Mouse (Mus musculus): ENCODE results near the gene Pcp4l1. TPM values are rescaled to one million over a fixed set of nuclear protein-coding genes. Genes with fewer than 3 reads are reported as not detected.

Pcp4l1 gene
- total and polyA plus RNA-seq, 3 experiments: not detected

DNA sequence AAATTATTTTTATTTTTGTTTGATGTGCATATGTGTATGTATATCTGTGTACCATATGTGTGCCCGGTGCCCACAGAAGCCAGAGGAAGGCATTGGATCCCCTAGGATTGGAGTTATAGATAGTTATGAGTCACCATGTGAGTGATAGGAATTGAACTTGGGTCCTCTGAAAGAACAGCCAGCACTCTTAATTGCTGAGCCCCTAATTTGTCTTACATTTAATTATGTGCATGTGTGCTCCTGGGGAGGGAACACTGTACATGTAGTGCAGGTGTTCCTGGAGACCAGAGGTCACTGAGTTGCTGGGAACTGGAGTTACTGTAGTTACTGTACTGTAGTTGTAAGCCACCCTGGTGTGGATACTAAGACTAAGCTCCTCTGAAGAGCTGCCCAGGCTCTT is 4.7 kb upstream of the Pcp4l1 start:
- peaks cover 3 to 8% of the 10 kb centered on the region in 2 experiments; a peak in 2 of 4 replicates for H3K4me1 ChIP-seq (ENCODE audit: control insufficient read depth in 1 of 2, insufficient read depth in 2 of 2, low read length in 2 of 2)
- no peak for TF ChIP-seq BHLHE40 (IDR thresholded peaks at IDR 0.05; ENCODE audit: borderline replicate concordance, low read depth, low read length)
- TF ChIP-seq POLR2AphosphoS2 (IDR thresholded peaks at IDR 0.05; ENCODE audit: low read length): no peak
- TF ChIP-seq MAFK (IDR thresholded peaks at IDR 0.05; ENCODE audit: borderline replicate concordance, low read depth, low read length): no peak
- no peak for TF ChIP-seq USF1 (IDR thresholded peaks at IDR 0.05; ENCODE audit: low read depth, low read length)
- TF ChIP-seq ELF1 (IDR thresholded peaks at IDR 0.05; ENCODE audit: low read depth, low read length): no peak
- TF ChIP-seq KAT2A (conservative IDR thresholded peaks at IDR 0.05; ENCODE audit: low read depth, low read length): no peak
- TF ChIP-seq ETS1 (IDR thresholded peaks at IDR 0.05; ENCODE audit: low read depth, low read length): no peak
- TF ChIP-seq MEF2A (IDR thresholded peaks at IDR 0.05; ENCODE audit: extremely low read depth, insufficient replicate concordance, low read depth, low read length, poor library complexity, severe bottlenecking): no peak
- no peak for TF ChIP-seq RCOR1 (IDR thresholded peaks at IDR 0.05; ENCODE audit: low read depth, low read length)
- TF ChIP-seq NELFE (IDR thresholded peaks at IDR 0.05; ENCODE audit: low read depth, low read length): no peak
- no peak for TF ChIP-seq MYC (IDR thresholded peaks at IDR 0.05; ENCODE audit: low read depth, low read length)
- TF ChIP-seq ZKSCAN1 (IDR thresholded peaks at IDR 0.05; ENCODE audit: low read depth, low read length): no peak
- TF ChIP-seq HCFC1 (IDR thresholded peaks at IDR 0.05; ENCODE audit: low read depth, low read length): no peak
- no peak for TF ChIP-seq NRF1 (IDR thresholded peaks at IDR 0.05; ENCODE audit: insufficient read depth, low read depth, low read length, poor library complexity, severe bottlenecking)
- no peak for TF ChIP-seq E2F4 (IDR thresholded peaks at IDR 0.05; ENCODE audit: borderline replicate concordance, low read depth, low read length)
- H3K4me3 ChIP-seq (ENCODE audit: control insufficient read depth in 1 of 2, insufficient read depth in 1 of 2, low read depth in 2 of 2, low read length in 2 of 2): no peak overlapping the region
- no peak for DNase-seq (ENCODE audit: low read depth, low spot score)
- no peaks in the 10 kb centered on the region for H3K9me3 ChIP-seq (replicated peaks; ENCODE audit: insufficient read depth, low read length)
- no peaks in the 10 kb centered on the region for H3K27me3 ChIP-seq (ENCODE audit: control insufficient read depth in 1 of 2, insufficient read depth in 2 of 2, low read length in 2 of 2)
- no peak overlapping the region for H3K27ac ChIP-seq (ENCODE audit: control insufficient read depth, low read depth, low read length)
- no peak overlapping the region for H3K9ac ChIP-seq (ENCODE audit: control insufficient read depth, low read depth, low read length, poor library complexity, severe bottlenecking)
- H3K79me2 ChIP-seq (ENCODE audit: control insufficient read depth, insufficient read depth, low read length, poor library complexity): no peaks in the 10 kb centered on the region
- H3K36me3 ChIP-seq (ENCODE audit: control insufficient read depth in 1 of 2, insufficient read depth in 2 of 2, low read length in 2 of 2): peaks cover 0 to 8% of the 10 kb centered on the region in 2 experiments; a peak in 2 of 4 replicates

DNA sequence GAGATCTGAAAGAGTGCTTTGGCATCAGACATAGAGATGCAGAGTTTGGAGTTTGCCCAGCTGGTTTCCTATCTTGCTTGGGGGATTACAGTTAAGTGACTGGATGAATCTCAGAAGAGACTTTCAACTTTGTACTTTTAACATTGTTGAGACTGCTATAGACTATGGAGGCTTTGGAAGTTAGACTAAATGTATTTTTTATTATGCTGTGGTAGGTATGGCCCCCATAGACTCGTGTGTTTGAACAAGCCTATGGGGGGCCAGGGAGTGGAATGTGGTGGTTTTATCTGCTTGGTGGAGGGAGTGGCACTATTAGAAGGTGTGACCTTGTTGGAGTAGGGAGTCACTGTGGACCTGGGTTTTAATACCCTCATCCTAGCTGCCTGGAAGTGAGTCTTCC is 3.5 kb upstream of the Pcp4l1 start:
- Histone ChIP-seq H3K27ac (ENCODE audit: control insufficient read depth, low read depth, low read length) (no peak overlapping the region), H3K9ac (ENCODE audit: control insufficient read depth, low read depth, low read length, poor library complexity, severe bottlenecking) (no peak overlapping the region), H3K27me3 (ENCODE audit: control insufficient read depth in 1 of 2, insufficient read depth in 2 of 2, low read length in 2 of 2) (no peaks in the 10 kb centered on the region), H3K79me2 (ENCODE audit: control insufficient read depth, insufficient read depth, low read length, poor library complexity) (no peaks in the 10 kb centered on the region), H3K9me3 (replicated peaks; ENCODE audit: insufficient read depth, low read length) (no peaks in the 10 kb centered on the region), H3K4me1 (ENCODE audit: control insufficient read depth in 1 of 2, insufficient read depth in 2 of 2, low read length in 2 of 2) (no peaks in the 10 kb centered on the region; a peak in 1 of 4 replicates), H3K4me3 (ENCODE audit: control insufficient read depth in 1 of 2, insufficient read depth in 1 of 2, low read depth in 2 of 2, low read length in 2 of 2) (no peak overlapping the region), H3K36me3 (ENCODE audit: control insufficient read depth in 1 of 2, insufficient read depth in 2 of 2, low read length in 2 of 2) (no peaks in the 10 kb centered on the region)
- TF ChIP-seq MAFK (IDR thresholded peaks at IDR 0.05; ENCODE audit: borderline replicate concordance, low read depth, low read length): no peak
- TF ChIP-seq KAT2A (conservative IDR thresholded peaks at IDR 0.05; ENCODE audit: low read depth, low read length): no peak
- no peak for TF ChIP-seq ETS1 (IDR thresholded peaks at IDR 0.05; ENCODE audit: low read depth, low read length)
- TF ChIP-seq ZKSCAN1 (IDR thresholded peaks at IDR 0.05; ENCODE audit: low read depth, low read length): no peak
- no peak for TF ChIP-seq MXI1 (IDR thresholded peaks at IDR 0.05; ENCODE audit: low read depth, low read length)
- TF ChIP-seq CHD1 (IDR thresholded peaks at IDR 0.05; ENCODE audit: low read depth, low read length): no peak
- DNase-seq (ENCODE audit: low read depth, low spot score): no peak

All from MEL (cell line).